Mouse (Mus musculus) myocyte (in vitro differentiated cells): Measurements from ENCODE around the gene Xkr7. TPM values are rescaled to one million over a fixed set of nuclear protein-coding genes. Genes with fewer than 3 reads are reported as not detected.

Experiments
- H3K27me3 ChIP-seq: one replicate; pipeline ENCODE4 v1.6.1; 2011; ENCODE audit not compliant: control insufficient read depth, insufficient read depth, insufficient read length
- H3K36me3 ChIP-seq: one replicate; pipeline ENCODE4 v1.6.1; 2011; ENCODE audit not compliant: control insufficient read depth, insufficient read depth
- H3K4me2 ChIP-seq: one replicate; pipeline ENCODE4 v1.6.1; 2011; ENCODE audit warnings: low read depth, control low read depth
- H3K4me3 ChIP-seq: one replicate; pipeline ENCODE4 v1.5.1; 2011; ENCODE audit warnings: mild to moderate bottlenecking, control low read depth, moderate library complexity
- H3K79me2 ChIP-seq: one replicate; pipeline ENCODE4 v1.6.1; 2011; ENCODE audit not compliant: control insufficient read depth, insufficient read depth
- H3ac ChIP-seq: one replicate; pipeline ENCODE4 v1.6.1; 2011; ENCODE audit not compliant: control insufficient read depth, insufficient read length
- CEBPB ChIP-seq: IDR thresholded peaks from 2 replicates; pipeline ENCODE4 v1.6.1; 2011; ENCODE audit warnings: mild to moderate bottlenecking, moderate library complexity; ENCODE audit not compliant: poor library complexity, insufficient read depth, severe bottlenecking
- E2F4 ChIP-seq: IDR thresholded peaks from one replicate; pipeline ENCODE4 v1.6.1; 2011; ENCODE audit warnings: mild to moderate bottlenecking, control low read depth, moderate library complexity; ENCODE audit not compliant: insufficient read depth
- MAX ChIP-seq: IDR thresholded peaks from one replicate; pipeline ENCODE4 v1.6.1; 2011; ENCODE audit warnings: low read depth, mild to moderate bottlenecking, control low read depth
- MYOD1 ChIP-seq, 3 experiments: IDR thresholded peaks; one replicate each; pipeline ENCODE4 v1.6.1; 2011; ENCODE audit warnings: control low read depth in 2 of 3, low read depth in 2 of 3, mild to moderate bottlenecking in 2 of 3, moderate library complexity in 1 of 3; ENCODE audit not compliant: insufficient read length in 2 of 3, control insufficient read depth in 1 of 3
- MYOG ChIP-seq, 3 experiments: IDR thresholded peaks; one replicate each; pipeline ENCODE4 v1.6.1; 2011; ENCODE audit warnings: control low read depth in 2 of 3, low read depth in 2 of 3, mild to moderate bottlenecking in 2 of 3; ENCODE audit not compliant: insufficient read length in 2 of 3, control insufficient read depth in 1 of 3, insufficient read depth in 1 of 3
- POLR2A ChIP-seq: IDR thresholded peaks from one replicate; pipeline ENCODE4 v1.6.1; 2011; ENCODE audit warnings: low read depth, mild to moderate bottlenecking, control low read depth, moderate library complexity; ENCODE audit not compliant: insufficient read length
- POLR2AphosphoS2 ChIP-seq: IDR thresholded peaks from one replicate; pipeline ENCODE4 v1.6.1; 2011; ENCODE audit warnings: low read depth, control low read depth; ENCODE audit not compliant: insufficient read length
- REST ChIP-seq: IDR thresholded peaks from one replicate; pipeline ENCODE4 v1.6.1; 2011; ENCODE audit warnings: mild to moderate bottlenecking, control low read depth, moderate library complexity; ENCODE audit not compliant: insufficient read depth, insufficient read length
- SRF ChIP-seq: IDR thresholded peaks from one replicate; pipeline ENCODE4 v1.6.1; 2011; ENCODE audit warnings: low read depth; ENCODE audit not compliant: control insufficient read depth, insufficient read length
- TCF12 ChIP-seq: IDR thresholded peaks from one replicate; pipeline ENCODE4 v1.6.1; 2011; ENCODE audit warnings: mild to moderate bottlenecking, control low read depth; ENCODE audit not compliant: poor library complexity, insufficient read depth, severe bottlenecking
- TCF3 ChIP-seq: IDR thresholded peaks from one replicate; pipeline ENCODE4 v1.6.1; 2011; ENCODE audit warnings: low read depth, control low read depth; ENCODE audit not compliant: insufficient read length
- USF1 ChIP-seq: IDR thresholded peaks from one replicate; pipeline ENCODE4 v1.6.1; 2011; ENCODE audit warnings: low read depth, mild to moderate bottlenecking, control low read depth, moderate library complexity
- polyA plus RNA-seq: library from polyadenylated mRNA; unstranded; fragments of >200 nt; fragmentation: generic; extraction: Trizol; gene quantifications from one replicate; pipeline ENCODE4 v1.2.1, GENCODE M21; 2012; ENCODE audit warnings: missing spikeins

Gene Xkr7
- polyA plus RNA-seq, 1 experiment: not detected

GRCm38 (mm10) chr2:153052700-153053351, 21.2 kb downstream of the Xkr7 start:
- Histone ChIP-seq H3K4me3 (no peak overlapping the region), H3K27me3 (peaks cover 67% of the 10 kb centered on the region), H3K4me2 (no peak overlapping the region)

GRCm38 (mm10) chr2:153053896-153054295, 22.2 kb downstream of the Xkr7 start:
- H3K4me2 ChIP-seq: no peak overlapping the region
- TF ChIP-seq POLR2AphosphoS2 (no peak), MAX (no peak), E2F4 (no peak), USF1 (no peak), SRF (no peak), MYOD1 (IDR thresholded peaks at IDR 0.05; ENCODE audit: control insufficient read depth in 1 of 3, insufficient read length in 2 of 3, low read depth in 2 of 3) (no peak), CEBPB (no peak), REST (no peak), TCF12 (no peak)
- H3K27me3 ChIP-seq: peaks cover 67% of the 10 kb centered on the region
- no peaks in the 10 kb centered on the region for H3K36me3 ChIP-seq
- H3ac ChIP-seq: no peak overlapping the region
- H3K79me2 ChIP-seq: no peaks in the 10 kb centered on the region
- H3K4me3 ChIP-seq: no peak overlapping the region

More at GRCm38 (mm10) chr2:153052700-153053351, 21.2 kb downstream of the Xkr7 start:
- no peak overlapping the region for H3ac ChIP-seq
- no peaks in the 10 kb centered on the region for H3K79me2 ChIP-seq
- TF ChIP-seq POLR2AphosphoS2: no peak
- H3K36me3 ChIP-seq: no peaks in the 10 kb centered on the region

GRCm38 (mm10) chr2:153055270-153055920, 23.7 kb downstream of the Xkr7 start:
- H3ac ChIP-seq: no peak overlapping the region
- no peak overlapping the region for H3K4me2 ChIP-seq
- H3K36me3 ChIP-seq: no peaks in the 10 kb centered on the region
- H3K4me3 ChIP-seq: no peak overlapping the region
- TF ChIP-seq POLR2AphosphoS2: no peak
- TF ChIP-seq MYOG (IDR thresholded peaks at IDR 0.05; ENCODE audit: control insufficient read depth in 1 of 3, insufficient read depth in 1 of 3, insufficient read length in 2 of 3, low read depth in 2 of 3): no peak
- TF ChIP-seq MAX: no peak
- TF ChIP-seq POLR2A: no peak
- no peak for TF ChIP-seq SRF
- TF ChIP-seq CEBPB: no peak
- no peak for TF ChIP-seq TCF3
- TF ChIP-seq TCF12: no peak
- TF ChIP-seq REST: no peak
- no peak for TF ChIP-seq E2F4
- TF ChIP-seq MYOD1 (IDR thresholded peaks at IDR 0.05; ENCODE audit: control insufficient read depth in 1 of 3, insufficient read length in 2 of 3, low read depth in 2 of 3): no peak
- no peak for TF ChIP-seq USF1
- H3K79me2 ChIP-seq: no peaks in the 10 kb centered on the region
- H3K27me3 ChIP-seq: peaks cover 73% of the 10 kb centered on the region

GRCm38 (mm10) chr2:153058365-153058764, 26.7 kb downstream of the Xkr7 start:
- Histone ChIP-seq H3K4me2 (no peak overlapping the region), H3K79me2 (no peaks in the 10 kb centered on the region), H3ac (no peak overlapping the region), H3K27me3 (peaks cover 63% of the 10 kb centered on the region), H3K36me3 (no peaks in the 10 kb centered on the region), H3K4me3 (no peak overlapping the region)
- no peak for TF ChIP-seq CEBPB
- no peak for TF ChIP-seq MYOG (IDR thresholded peaks at IDR 0.05; ENCODE audit: control insufficient read depth in 1 of 3, insufficient read depth in 1 of 3, insufficient read length in 2 of 3, low read depth in 2 of 3)
- no peak for TF ChIP-seq POLR2AphosphoS2
- no peak for TF ChIP-seq TCF12
- TF ChIP-seq TCF3: no peak
- no peak for TF ChIP-seq POLR2A
- TF ChIP-seq USF1: no peak
- TF ChIP-seq REST: no peak
- no peak for TF ChIP-seq SRF
- TF ChIP-seq MAX: no peak
- no peak for TF ChIP-seq MYOD1 (IDR thresholded peaks at IDR 0.05; ENCODE audit: control insufficient read depth in 1 of 3, insufficient read length in 2 of 3, low read depth in 2 of 3)
- no peak for TF ChIP-seq E2F4

GRCm38 (mm10) chr2:153060216-153060615, 28.6 kb downstream of the Xkr7 start:
- Histone ChIP-seq H3K36me3 (no peaks in the 10 kb centered on the region), H3K79me2 (no peaks in the 10 kb centered on the region), H3K4me2 (no peak overlapping the region), H3K4me3 (no peak overlapping the region), H3K27me3 (peaks cover 62% of the 10 kb centered on the region), H3ac (no peak overlapping the region)
- TF ChIP-seq USF1: no peak
- TF ChIP-seq MYOD1 (IDR thresholded peaks at IDR 0.05; ENCODE audit: control insufficient read depth in 1 of 3, insufficient read length in 2 of 3, low read depth in 2 of 3): no peak
- TF ChIP-seq MAX: no peak
- TF ChIP-seq SRF: no peak
- no peak for TF ChIP-seq POLR2AphosphoS2
- no peak for TF ChIP-seq E2F4
- TF ChIP-seq MYOG (IDR thresholded peaks at IDR 0.05; ENCODE audit: control insufficient read depth in 1 of 3, insufficient read depth in 1 of 3, insufficient read length in 2 of 3, low read depth in 2 of 3): no peak
- no peak for TF ChIP-seq TCF12
- no peak for TF ChIP-seq POLR2A
